ENCODE assay signal across 32 mouse cellular contexts in the genomic region with DNA sequence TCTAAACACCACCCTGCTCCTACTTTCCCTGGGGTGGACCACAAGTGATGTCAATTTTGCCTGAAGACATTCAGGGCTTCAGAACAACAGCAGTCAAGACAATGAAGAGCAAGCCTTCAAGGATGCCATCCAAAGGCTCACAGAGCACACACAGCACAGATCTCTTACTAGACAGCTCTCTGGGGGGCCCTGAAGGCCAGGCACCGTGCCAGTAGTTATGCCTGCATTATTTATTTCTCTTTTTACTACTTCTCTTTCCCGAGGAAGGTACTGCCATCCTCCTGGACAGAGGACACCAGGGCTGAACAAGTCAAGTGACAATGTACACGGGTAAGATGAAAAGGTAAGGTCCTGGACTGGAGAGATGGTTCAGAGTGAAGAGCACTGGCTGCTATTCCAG.
DNase-seq lines count a peak whose midpoint lies in the region; ATAC-seq lines count a peak whose summit lies in the region.
"Had no signal": no experiment of that assay in that cellular context is flagged by ENCODE, and none has a peak within 500 bp of the region (broad histone marks: within the 10 kb centered on the region; RNA-seq: fewer than 3 reads in every experiment).

No protein-coding gene starts in this region.

- H3K4me3 ChIP-seq in hindbrain, embryonic 11.5 days (ENCODE audit: low read depth, low read length): no peak overlapping the region
- H3K4me3 ChIP-seq in hindbrain, embryonic 12.5 days: no peak overlapping the region
- no peak overlapping the region for H3K4me3 ChIP-seq in neural tube, embryonic 13.5 days
- H3K4me3 ChIP-seq: embryonic facial prominence, embryonic 13.5 days; forebrain, embryonic 10.5 days; heart, adult 2 months; heart, embryonic 12.5 days; intestine, embryonic 15.5 days; limb, embryonic 10.5 days; limb, embryonic 15.5 days; midbrain, embryonic 10.5 days; myocyte; stomach, embryonic 15.5 days had no signal

- peak overlapping the region; percentile 24; the same call in 1 of the 2 replicates for H3K27ac ChIP-seq in hindbrain, embryonic 11.5 days (ENCODE audit: low read depth, low read length)
- H3K27ac ChIP-seq in hindbrain, embryonic 12.5 days: no peak overlapping the region
- H3K27ac ChIP-seq in neural tube, embryonic 13.5 days (replicated peaks): 0 out of 2 replicates have a peak overlapping the region, but pooled peaks have one; percentile 5
- H3K27ac ChIP-seq: embryonic facial prominence, embryonic 13.5 days; forebrain, embryonic 10.5 days; heart, adult 2 months; hindbrain, postnatal 0 days; intestine, embryonic 15.5 days; kidney, postnatal 0 days; limb, embryonic 10.5 days; limb, embryonic 15.5 days; liver, embryonic 14.5 days; midbrain, embryonic 10.5 days; stomach, embryonic 15.5 days had no signal

- no peak for ATAC-seq in hindbrain, embryonic 11.5 days (ENCODE audit: low FRiP score)
- no peak for ATAC-seq in hindbrain, embryonic 12.5 days (ENCODE audit: low FRiP score)
- ATAC-seq in neural tube, embryonic 13.5 days (ENCODE audit: low read depth): no peak
- ATAC-seq: forebrain, postnatal 0 days; hindbrain, postnatal 0 days; intestine, embryonic 15.5 days; midbrain, embryonic 16.5 days had no signal

- 75% methylated on average over 3 of the region's 3 CpGs for WGBS in hindbrain, embryonic 11.5 days
- WGBS in hindbrain, embryonic 12.5 days: 65% methylated on average over 3 of the region's 3 CpGs
- WGBS in neural tube, embryonic 13.5 days: 42% methylated on average over 3 of the region's 3 CpGs

- no peak overlapping the region for H3K4me2 ChIP-seq in hindbrain, embryonic 11.5 days (replicated peaks; ENCODE audit: low read depth, low read length)
- H3K4me2 ChIP-seq in hindbrain, embryonic 12.5 days (replicated peaks): no peak overlapping the region
- H3K4me2 ChIP-seq in neural tube, embryonic 13.5 days: no peak overlapping the region
- H3K4me2 ChIP-seq: embryonic facial prominence, embryonic 13.5 days; heart, embryonic 12.5 days; intestine, embryonic 15.5 days; limb, embryonic 15.5 days; lung, embryonic 14.5 days; stomach, embryonic 15.5 days had no signal

- H3K36me3 ChIP-seq in hindbrain, embryonic 11.5 days (ENCODE audit: control insufficient read depth, insufficient read depth, low read length): no peaks in the 10 kb centered on the region
- no peaks in the 10 kb centered on the region for H3K36me3 ChIP-seq in hindbrain, embryonic 12.5 days
- no peaks in the 10 kb centered on the region for H3K36me3 ChIP-seq in neural tube, embryonic 13.5 days
- H3K36me3 ChIP-seq: embryonic facial prominence, embryonic 13.5 days; forebrain, embryonic 10.5 days; G1E; heart, embryonic 12.5 days; intestine, embryonic 15.5 days; limb, embryonic 15.5 days; stomach, embryonic 15.5 days had no signal

- no peak overlapping the region for H3K9ac ChIP-seq in hindbrain, embryonic 11.5 days (ENCODE audit: low read depth, low read length)
- no peak overlapping the region for H3K9ac ChIP-seq in hindbrain, embryonic 12.5 days
- no peak overlapping the region for H3K9ac ChIP-seq in neural tube, embryonic 13.5 days
- H3K9ac ChIP-seq: embryonic facial prominence, embryonic 13.5 days; forebrain, postnatal 0 days; heart, embryonic 12.5 days; intestine, embryonic 15.5 days; limb, embryonic 15.5 days; liver, embryonic 14.5 days; lung, embryonic 14.5 days; stomach, embryonic 15.5 days had no signal

- no peaks in the 10 kb centered on the region for H3K27me3 ChIP-seq in hindbrain, embryonic 11.5 days (ENCODE audit: control insufficient read depth, insufficient read depth, low read length)
- no peaks in the 10 kb centered on the region for H3K27me3 ChIP-seq in hindbrain, embryonic 12.5 days
- H3K27me3 ChIP-seq in neural tube, embryonic 13.5 days: no peaks in the 10 kb centered on the region
- H3K27me3 ChIP-seq: embryonic facial prominence, embryonic 13.5 days; heart, embryonic 12.5 days; intestine, embryonic 15.5 days; limb, embryonic 15.5 days; stomach, embryonic 15.5 days had no signal

- H3K9me3 ChIP-seq in hindbrain, embryonic 11.5 days (ENCODE audit: control insufficient read depth, low read length): no peaks in the 10 kb centered on the region
- peaks cover 2% of the 10 kb centered on the region; the same call in 1 of the 2 replicates for H3K9me3 ChIP-seq in hindbrain, embryonic 12.5 days (replicated peaks)
- no peaks in the 10 kb centered on the region for H3K9me3 ChIP-seq in neural tube, embryonic 13.5 days
- H3K9me3 ChIP-seq: embryonic facial prominence, embryonic 13.5 days; intestine, embryonic 15.5 days; limb, embryonic 10.5 days; limb, embryonic 15.5 days; midbrain, embryonic 10.5 days; stomach, embryonic 15.5 days had no signal

- no peaks in the 10 kb centered on the region for H3K4me1 ChIP-seq in hindbrain, embryonic 11.5 days (replicated peaks; ENCODE audit: control insufficient read depth, insufficient read depth, low read length)
- peaks cover 11% of the 10 kb centered on the region; the same call in 1 of the 2 replicates for H3K4me1 ChIP-seq in hindbrain, embryonic 12.5 days
- H3K4me1 ChIP-seq in neural tube, embryonic 13.5 days (replicated peaks): peaks cover 24% of the 10 kb centered on the region

- DNase-seq in adrenal gland, postnatal 25 days: peak; percentile 35
- DNase-seq in adrenal gland, adult 2 months: no peak
- no peak for DNase-seq in hindbrain, embryonic 11.5 days (ENCODE audit: low spot score)
- DNase-seq in neural tube, embryonic 10.5 days (ENCODE audit: extremely low spot score, low spot score): no peak
- no peak for DNase-seq in right cerebral cortex, postnatal 36 days (ENCODE audit: low spot score in 2 of 2)
- DNase-seq: adrenal gland, postnatal 10 days; cerebellum, adult 8-10 months; forebrain, postnatal 0 days; heart, adult 2 months; heart, postnatal 4 days; kidney, adult 8-10 months; kidney, postnatal 4 days; lung, embryonic 14.5 days; lung, postnatal 14 days; thymus, adult 18-20 months; thymus, postnatal 25 days had no signal
